Mouse (Mus musculus): ENCODE results near the gene Prkcsh. TPM values are rescaled to one million over a fixed set of nuclear protein-coding genes. Genes with fewer than 3 reads are reported as not detected.

Prkcsh gene
- polyA plus RNA-seq, 1 experiment from 2014 or later = 125 TPM

DNA sequence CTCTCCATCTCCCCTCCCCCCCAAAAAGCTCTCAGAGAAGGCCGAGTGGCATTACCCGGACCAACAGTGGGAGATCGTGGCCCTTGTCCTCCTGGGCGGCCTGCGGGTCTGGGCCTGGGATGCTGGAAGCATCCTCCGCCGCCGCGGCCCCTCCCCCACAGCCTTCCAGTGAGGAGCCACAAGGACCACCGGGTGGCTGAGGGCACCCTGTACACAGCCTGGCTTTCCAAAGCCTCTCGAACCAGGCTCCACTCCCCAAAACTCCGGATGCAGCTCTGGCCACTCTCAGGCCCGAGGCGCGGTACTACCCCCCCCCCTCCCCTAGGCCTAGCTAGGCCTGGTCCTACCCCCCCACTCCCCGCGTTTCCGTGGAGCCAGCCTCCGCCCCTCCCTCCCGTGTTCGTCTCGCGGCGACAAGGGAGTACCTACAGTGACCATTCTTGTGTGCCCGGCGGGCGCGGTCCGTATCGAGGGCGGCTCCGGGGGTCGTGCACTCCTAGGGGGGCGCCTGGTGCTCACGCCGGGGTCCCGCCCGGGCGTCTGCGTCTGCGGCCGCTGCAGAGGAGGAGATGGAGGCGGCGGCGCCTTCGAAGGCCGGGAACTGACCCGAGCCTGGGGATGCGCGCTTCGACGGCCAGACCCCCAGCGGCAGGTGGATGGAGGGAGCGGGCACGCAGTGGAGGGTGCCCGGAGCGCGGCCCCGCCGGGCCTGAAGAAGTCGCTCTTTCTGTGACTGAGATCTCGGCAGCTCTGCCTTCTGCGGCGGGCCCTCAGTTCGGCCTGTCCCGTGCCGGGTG is 48.8 kb downstream of the Prkcsh start:
- Histone ChIP-seq H3K9me3 (no peaks in the 10 kb centered on the region), H3K4me1 (peaks cover 24% of the 10 kb centered on the region), H3K36me3 (no peaks in the 10 kb centered on the region), H3K4me2 (peak overlapping the region; percentile 71), H3K9ac (peak overlapping the region; percentile 32; the same call in 1 of the 2 replicates), H3K27ac (no peak overlapping the region), H3K27me3 (peaks cover 91% of the 10 kb centered on the region), H3K4me3 (peak overlapping the region; percentile 42)
- ATAC-seq (ENCODE audit: insufficient number of reproducible peaks, insufficient read depth, low FRiP score, low TSS enrichment, low read depth) = no peak
- 1% methylated on average over 62 of the region's 67 CpGs for whole genome bisulfite sequencing

GRCm38 (mm10) chr9:22051958-22052254 is 49.3 kb downstream of the Prkcsh start, which contains the start of gene Elavl3:
Gene Elavl3 (minus strand): TSS chr9:22052023.
- Histone ChIP-seq H3K9ac (peak within 1 kb of the TSS; percentile 32; the same call in 1 of the 2 replicates), H3K4me2 (peak within 1 kb of the TSS; percentile 71), H3K27me3 (peaks cover 94% of the 10 kb centered on the region), H3K4me3 (peak within 1 kb of the TSS; percentile 42), H3K9me3 (no peaks in the 10 kb centered on the region), H3K4me1 (peaks cover 24% of the 10 kb centered on the region), H3K27ac (no peak within 1 kb of the TSS), H3K36me3 (peaks cover 1% of the 10 kb centered on the region)
- no peak for ATAC-seq (ENCODE audit: insufficient number of reproducible peaks, insufficient read depth, low FRiP score, low TSS enrichment, low read depth)
- WGBS = 1% methylated on average over 28 of the region's 28 CpGs

- Histone ChIP-seq H3K27ac (no peak overlapping the region), H3K4me1 (peaks cover 24% of the 10 kb centered on the region)
- 24% methylated on average over 6 of the region's 7 CpGs for WGBS
These were observed 51.1 kb downstream of the Prkcsh start for GRCm38 (mm10) chr9:22053657-22054056.

DNA sequence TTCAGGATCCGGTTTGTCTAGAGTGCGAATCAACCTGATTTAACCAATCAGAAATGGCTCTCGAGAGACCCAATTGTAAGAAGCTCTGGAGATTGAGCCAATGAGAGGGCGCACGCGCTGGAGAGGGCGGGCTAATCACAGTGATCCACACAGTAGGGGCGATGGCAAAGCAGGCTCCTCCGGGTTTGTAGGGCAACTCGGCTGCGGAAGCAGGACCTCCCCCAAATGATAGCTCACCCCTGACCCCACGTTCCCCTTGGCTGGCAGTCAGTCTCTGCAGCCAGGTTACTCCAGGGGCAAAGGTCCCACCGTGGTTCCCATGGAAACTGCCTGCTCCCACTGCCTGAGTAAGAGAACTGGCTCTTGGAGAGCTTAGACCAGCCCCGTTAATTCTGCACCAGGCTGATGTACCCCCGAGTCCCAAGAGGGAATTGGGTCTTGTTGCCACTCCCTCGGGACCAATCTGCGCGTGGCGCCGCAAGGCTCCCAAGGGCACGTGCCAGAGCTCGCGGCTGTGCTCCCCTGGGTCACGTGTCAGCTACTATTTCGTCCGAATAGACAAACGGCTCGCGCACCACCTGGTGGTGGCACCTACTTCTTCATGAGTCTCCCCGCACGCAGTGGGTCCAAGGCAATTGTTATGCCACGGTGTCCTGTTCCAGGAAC is 51.9 kb downstream of the Prkcsh start:
- H3K4me3 ChIP-seq = no peak overlapping the region
- peak overlapping the region; percentile 29 for H3K4me2 ChIP-seq
- peaks cover 1% of the 10 kb centered on the region; the same call in 1 of the 2 replicates for H3K9me3 ChIP-seq
- 3% methylated on average over 32 of the region's 32 CpGs for WGBS
- ATAC-seq (ENCODE audit: insufficient number of reproducible peaks, insufficient read depth, low FRiP score, low TSS enrichment, low read depth) = 0 out of 2 replicates have a peak, but pooled peaks have one; percentile 13
- no peak overlapping the region for H3K9ac ChIP-seq
- H3K36me3 ChIP-seq = peaks cover 22% of the 10 kb centered on the region
- no peak overlapping the region for H3K27ac ChIP-seq
- H3K27me3 ChIP-seq = peaks cover 71% of the 10 kb centered on the region
- H3K4me1 ChIP-seq = peaks cover 24% of the 10 kb centered on the region

More at GRCm38 (mm10) chr9:22053657-22054056, 51.1 kb downstream of the Prkcsh start:
- no peak for ATAC-seq (ENCODE audit: insufficient number of reproducible peaks, insufficient read depth, low FRiP score, low TSS enrichment, low read depth)
- H3K36me3 ChIP-seq = peaks cover 16% of the 10 kb centered on the region
- no peak overlapping the region for H3K9ac ChIP-seq
- no peak overlapping the region for H3K4me3 ChIP-seq
- H3K9me3 ChIP-seq = no peaks in the 10 kb centered on the region
- H3K4me2 ChIP-seq = no peak overlapping the region
- H3K27me3 ChIP-seq = peaks cover 79% of the 10 kb centered on the region

DNA sequence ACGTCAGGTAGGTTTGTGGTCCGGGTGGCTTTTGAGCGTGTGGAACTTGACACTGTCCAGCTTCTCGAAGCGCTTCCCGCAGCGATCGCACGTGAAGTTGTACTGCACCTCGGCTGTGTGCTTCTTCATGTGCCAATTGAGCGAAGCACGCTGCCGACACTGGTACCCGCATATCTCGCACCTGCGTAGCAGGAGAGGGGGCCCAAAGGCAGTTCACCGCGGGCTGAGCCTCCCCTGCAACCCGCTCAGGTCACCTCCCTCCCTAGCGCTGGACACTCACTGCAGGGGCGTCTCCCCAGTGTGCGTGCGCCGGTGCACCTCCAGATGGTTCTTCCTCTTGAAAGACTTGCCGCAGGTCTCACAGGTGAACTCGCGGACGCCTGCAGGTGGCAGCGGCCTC is 53.1 kb downstream of the Prkcsh start:
- no peak overlapping the region for H3K4me2 ChIP-seq
- 33% methylated on average over 29 of the region's 29 CpGs for WGBS
- no peak for ATAC-seq (ENCODE audit: insufficient number of reproducible peaks, insufficient read depth, low FRiP score, low TSS enrichment, low read depth)
- H3K27ac ChIP-seq = no peak overlapping the region
- peaks cover 25% of the 10 kb centered on the region for H3K36me3 ChIP-seq
- H3K4me3 ChIP-seq = no peak overlapping the region
- H3K27me3 ChIP-seq = peaks cover 59% of the 10 kb centered on the region
- peaks cover 18% of the 10 kb centered on the region for H3K4me1 ChIP-seq
- H3K9me3 ChIP-seq = peaks cover 2% of the 10 kb centered on the region; the same call in 1 of the 2 replicates
- H3K9ac ChIP-seq = 0 out of 2 replicates have a peak overlapping the region, but pooled peaks have one; percentile 6

DNA sequence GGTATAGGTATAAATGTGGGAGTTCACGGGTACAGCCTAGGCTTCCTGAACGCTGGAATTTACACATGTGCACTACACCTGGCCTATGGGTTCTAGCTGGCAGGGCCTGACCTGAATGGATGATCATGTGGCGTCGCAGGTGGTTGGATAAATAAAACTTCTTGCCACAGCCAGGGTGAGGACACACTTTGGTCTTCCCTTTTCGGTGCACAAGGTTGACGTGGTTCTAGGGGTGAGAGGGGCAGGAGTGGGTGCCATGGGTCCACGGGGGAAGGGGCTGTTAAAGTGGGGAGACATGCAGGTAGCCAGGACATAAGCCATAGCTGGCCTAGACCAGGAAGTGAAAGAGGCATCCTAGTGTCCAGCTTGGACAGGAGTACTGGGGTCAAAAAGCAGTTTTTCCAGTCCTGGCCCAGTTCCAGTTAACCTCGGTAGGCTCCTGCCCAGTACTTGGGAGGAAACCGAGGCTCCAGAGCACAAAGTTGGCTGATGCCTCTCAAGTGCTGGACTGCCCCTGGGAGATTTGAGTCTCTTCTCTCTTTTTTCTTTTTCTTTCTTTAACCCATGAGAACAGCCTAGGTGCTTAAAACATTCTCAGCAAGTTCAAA is 53.8 kb downstream of the Prkcsh start:
- H3K36me3 ChIP-seq = peaks cover 29% of the 10 kb centered on the region
- H3K27ac ChIP-seq = no peak overlapping the region
- no peak for ATAC-seq (ENCODE audit: insufficient number of reproducible peaks, insufficient read depth, low FRiP score, low TSS enrichment, low read depth)
- H3K27me3 ChIP-seq = peaks cover 52% of the 10 kb centered on the region
- H3K4me1 ChIP-seq = peaks cover 11% of the 10 kb centered on the region
- H3K9me3 ChIP-seq = peaks cover 2% of the 10 kb centered on the region; the same call in 1 of the 2 replicates
- 75% methylated on average over 9 of the region's 9 CpGs for WGBS
- H3K4me2 ChIP-seq = no peak overlapping the region
- no peak overlapping the region for H3K4me3 ChIP-seq
- H3K9ac ChIP-seq = no peak overlapping the region

DNA sequence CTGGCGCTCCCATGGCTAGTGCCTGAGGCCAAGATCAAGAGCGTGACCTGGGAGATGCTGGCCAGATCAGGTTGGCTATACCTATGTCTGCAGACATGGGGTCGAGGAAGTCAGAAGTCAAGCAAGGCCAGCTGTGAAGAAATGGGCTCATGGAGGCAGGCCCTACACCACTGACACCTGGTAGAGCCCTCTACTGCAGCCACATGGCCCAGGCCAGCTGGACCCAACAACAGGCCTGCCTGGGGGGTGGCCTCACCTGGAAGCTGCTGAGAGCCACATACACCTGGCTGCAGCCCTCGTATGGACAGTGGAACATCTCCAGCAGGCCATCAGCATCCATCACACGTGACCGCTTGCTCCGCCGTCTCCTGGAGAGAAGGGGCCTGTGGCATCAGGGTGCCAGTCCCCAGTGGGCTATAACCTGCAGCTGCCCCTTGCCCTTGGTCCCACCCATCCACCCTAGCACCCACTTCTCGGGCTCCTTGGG is 54.5 kb downstream of the Prkcsh start:
- Histone ChIP-seq H3K27me3 (peaks cover 45% of the 10 kb centered on the region), H3K9ac (no peak overlapping the region), H3K4me1 (peaks cover 5% of the 10 kb centered on the region; the same call in 1 of the 2 replicates), H3K27ac (no peak overlapping the region), H3K4me3 (no peak overlapping the region), H3K4me2 (no peak overlapping the region), H3K36me3 (peaks cover 35% of the 10 kb centered on the region), H3K9me3 (peaks cover 2% of the 10 kb centered on the region; the same call in 1 of the 2 replicates)
- 90% methylated on average over 9 of the region's 9 CpGs for WGBS
- no peak for ATAC-seq (ENCODE audit: insufficient number of reproducible peaks, insufficient read depth, low FRiP score, low TSS enrichment, low read depth)

- Histone ChIP-seq H3K4me2 (no peak overlapping the region), H3K4me3 (no peak overlapping the region), H3K36me3 (peaks cover 42% of the 10 kb centered on the region), H3K4me1 (peaks cover 5% of the 10 kb centered on the region; the same call in 1 of the 2 replicates), H3K9me3 (peaks cover 2% of the 10 kb centered on the region; the same call in 1 of the 2 replicates), H3K27ac (no peak overlapping the region), H3K9ac (no peak overlapping the region), H3K27me3 (peaks cover 36% of the 10 kb centered on the region)
- ATAC-seq (ENCODE audit: insufficient number of reproducible peaks, insufficient read depth, low FRiP score, low TSS enrichment, low read depth) = no peak
- 86% methylated on average over 9 of the region's 9 CpGs for WGBS
These were observed 55.4 kb downstream of the Prkcsh start for GRCm38 (mm10) chr9:22058011-22058424.

GRCm38 (mm10) chr9:22061339-22061738 is 58.7 kb downstream of the Prkcsh start:
- no peak overlapping the region for H3K27ac ChIP-seq
- peak overlapping the region; percentile 11; the same call in 1 of the 2 replicates for H3K9ac ChIP-seq
- no peak for ATAC-seq (ENCODE audit: insufficient number of reproducible peaks, insufficient read depth, low FRiP score, low TSS enrichment, low read depth)
- no peak overlapping the region for H3K4me2 ChIP-seq
- H3K27me3 ChIP-seq = peaks cover 3% of the 10 kb centered on the region
- WGBS = 77% methylated on average over 2 of the region's 2 CpGs
- no peaks in the 10 kb centered on the region for H3K4me1 ChIP-seq
- peaks cover 2% of the 10 kb centered on the region; the same call in 1 of the 2 replicates for H3K9me3 ChIP-seq
- peaks cover 74% of the 10 kb centered on the region for H3K36me3 ChIP-seq
- H3K4me3 ChIP-seq = no peak overlapping the region

Measured in embryonic facial prominence, embryonic 13.5 days (tissue).